20 mouse cellular contexts compared by ENCODE assay signal in genomic region chr12:9901948-9902347, GRCm38 (mm10).
DNase-seq lines count a peak whose midpoint lies in the region; ATAC-seq and TF ChIP-seq lines count a peak whose summit lies in the region.
"Had no signal": no experiment of that assay in that cellular context is flagged by ENCODE, and none has a peak within 500 bp of the region (broad histone marks: within the 10 kb centered on the region; RNA-seq: fewer than 3 reads in every experiment).

No protein-coding gene starts in this region.

- no peaks in the 10 kb centered on the region for H3K79me2 ChIP-seq in liver, adult 2 months (ENCODE audit: control insufficient read depth, insufficient read depth, low read length)

- no peaks in the 10 kb centered on the region for H3K4me1 ChIP-seq in liver, adult 2 months (ENCODE audit: control insufficient read depth, insufficient read depth, low read length)
- no peaks in the 10 kb centered on the region for H3K4me1 ChIP-seq in liver, embryonic 12.5 days
- H3K4me1 ChIP-seq: forebrain, embryonic 10.5 days; limb, embryonic 15.5 days; megakaryocyte, embryonic 14.5 days had no signal

- H3K9me3 ChIP-seq in liver, embryonic 12.5 days (replicated peaks) = no peaks in the 10 kb centered on the region
- H3K9me3 ChIP-seq: embryonic facial prominence, embryonic 10.5 days; forebrain, embryonic 10.5 days; limb, embryonic 15.5 days had no signal

- no peak for ATAC-seq in liver, embryonic 12.5 days
- ATAC-seq: inflammation-experienced regulatory T-cells, adult 6 months had no signal

- WGBS in liver, adult 2 months = 65% methylated on average over 2 of the region's 2 CpGs
- 63% methylated on average over 2 of the region's 2 CpGs for WGBS in liver, embryonic 12.5 days (ENCODE audit: insufficient replicate concordance)

- no peak for TF ChIP-seq POLR2A in liver, adult 2 months (IDR thresholded peaks at IDR 0.05; ENCODE audit: extremely low read depth, insufficient read depth, low read length)

- peak; percentile 3 for DNase-seq in liver, adult 2 months (ENCODE audit: extremely low read depth, low read depth, low spot score)
- peak; percentile 35 for DNase-seq in NIH3T3 (ENCODE audit: low read depth)
- DNase-seq in brain, adult 2 months (ENCODE audit: low read depth, low spot score) = peak; percentile 7
- DNase-seq in lung, postnatal 25 days (ENCODE audit: low spot score) = peak; percentile 40
- no peak for DNase-seq in gastrocnemius, postnatal 10 days
- no peak for DNase-seq in layer of hippocampus, adult 9-10 months (ENCODE audit: low spot score)
- DNase-seq: adrenal gland, postnatal 14 days; cerebellum, postnatal 10 days; gastrocnemius, postnatal 36 days; kidney, adult 9 months; left cerebral cortex, postnatal 4 days; midbrain, embryonic 14.5 days; thymus, postnatal 25 days had no signal

- H3K27ac ChIP-seq in liver, adult 2 months (replicated peaks; ENCODE audit: insufficient read depth, low read depth, low read length) = no peak overlapping the region
- no peak overlapping the region for H3K27ac ChIP-seq in liver, embryonic 12.5 days
- H3K27ac ChIP-seq: embryonic facial prominence, embryonic 10.5 days; forebrain, embryonic 10.5 days; hindbrain, embryonic 14.5 days; limb, embryonic 15.5 days had no signal

- no peak for TF ChIP-seq CTCF in liver, adult 2 months (IDR thresholded peaks at IDR 0.05; ENCODE audit: low read depth, low read length)

- no peak overlapping the region for H3K9ac ChIP-seq in liver, adult 2 months (ENCODE audit: low read depth, low read length)
- H3K9ac ChIP-seq in liver, embryonic 12.5 days = no peak overlapping the region
- H3K9ac ChIP-seq: hindbrain, embryonic 14.5 days; limb, embryonic 15.5 days had no signal

- H3K36me3 ChIP-seq in liver, adult 2 months (ENCODE audit: control insufficient read depth, insufficient read depth, low read length) = no peaks in the 10 kb centered on the region
- H3K36me3 ChIP-seq in liver, embryonic 12.5 days = no peaks in the 10 kb centered on the region
- H3K36me3 ChIP-seq: embryonic facial prominence, embryonic 10.5 days; forebrain, embryonic 10.5 days; limb, embryonic 15.5 days had no signal

- H3K27me3 ChIP-seq in liver, adult 2 months (ENCODE audit: control insufficient read depth, insufficient read depth, low read length) = no peaks in the 10 kb centered on the region
- no peaks in the 10 kb centered on the region for H3K27me3 ChIP-seq in liver, embryonic 12.5 days (replicated peaks)
- H3K27me3 ChIP-seq: limb, embryonic 15.5 days; megakaryocyte, embryonic 14.5 days had no signal

- no peak overlapping the region for H3K4me3 ChIP-seq in liver, adult 2 months (ENCODE audit: insufficient read depth, low read depth, low read length)
- no peak overlapping the region for H3K4me3 ChIP-seq in liver, embryonic 12.5 days
- H3K4me3 ChIP-seq: embryonic facial prominence, embryonic 10.5 days; forebrain, embryonic 10.5 days; limb, embryonic 15.5 days; megakaryocyte, embryonic 14.5 days had no signal

- no peak overlapping the region for H3K4me2 ChIP-seq in liver, embryonic 12.5 days
- H3K4me2 ChIP-seq: hindbrain, embryonic 14.5 days; limb, embryonic 15.5 days had no signal

Comparison
In these comparisons a context has a peak if more than half of its experiments do, and no peak if none do; other contexts are left out.
1. DNase-seq: peak in liver, adult 2 months (single experiment), NIH3T3 (single experiment), brain, adult 2 months (single experiment) and lung, postnatal 25 days (single experiment); none in gastrocnemius, postnatal 10 days (single experiment) and layer of hippocampus, adult 9-10 months (single experiment).